Mouse (Mus musculus): ENCODE measurements around the gene Tspan18.

- TF ChIP-seq POLR2A (IDR thresholded peaks at IDR 0.05; ENCODE audit: low read depth, low read length): no peak
- no peak for TF ChIP-seq CTCF (IDR thresholded peaks at IDR 0.05; ENCODE audit: extremely low read depth, insufficient read length, insufficient replicate concordance, low read depth, low read length)
Observed at GRCm38 (mm10) chr2:93297656-93298055, 36.6 kb downstream of the Tspan18 start.
